Mouse (Mus musculus) lung, postnatal 0 days (tissue): ENCODE data around the gene Trpm8. TPM values are rescaled to one million over a fixed set of nuclear protein-coding genes. Genes with fewer than 3 reads are reported as not detected.

ENCODE experiments used
- ATAC-seq: fragments of 200-750 bp; cut with Nextera tagmentation; 2 replicates; pipeline ENCODE4 v1.8.0; 2017; ENCODE audit warnings: moderate library complexity
- DNase-seq: peaks from one replicate; pipeline ENCODE4 v3.0.0-alpha.2; 2016; ENCODE audit warnings: low spot score
- H3K27ac ChIP-seq: fragments of 300-500 bp; sonication (generic); 2 replicates; pipeline ENCODE4 v1.5.1; 2014; ENCODE audit warnings: antibody characterized with exemption, mild to moderate bottlenecking, low read length, mixed read lengths
- H3K27me3 ChIP-seq: fragments of 300-500 bp; sonication (generic); replicated peaks from 2 replicates; pipeline ENCODE4 v1.6.1; 2014; ENCODE audit warnings: low read length, mixed read lengths; ENCODE audit not compliant: insufficient read depth
- H3K36me3 ChIP-seq: fragments of 300-500 bp; sonication (generic); 2 replicates; pipeline ENCODE4 v1.6.1; 2014; ENCODE audit warnings: low read length, mixed read lengths; ENCODE audit not compliant: insufficient read depth
- H3K4me1 ChIP-seq: fragments of 300-500 bp; sonication (generic); 2 replicates; pipeline ENCODE4 v1.6.1; 2014; ENCODE audit warnings: antibody characterized with exemption, low read depth, low read length, mixed read lengths; ENCODE audit not compliant: insufficient read depth
- H3K4me2 ChIP-seq: fragments of 300-500 bp; sonication (generic); replicated peaks from 2 replicates; pipeline ENCODE4 v1.6.1; 2014; ENCODE audit warnings: low read depth, mild to moderate bottlenecking, low read length, moderate library complexity, mixed read lengths
- H3K4me3 ChIP-seq: fragments of 300-500 bp; sonication (generic); 2 replicates; pipeline ENCODE4 v1.5.1; 2014; ENCODE audit warnings: low read depth, low read length
- H3K9ac ChIP-seq: fragments of 300-500 bp; sonication (generic); replicated peaks from 2 replicates; pipeline ENCODE4 v1.6.1; 2014; ENCODE audit warnings: low read depth, mild to moderate bottlenecking
- H3K9me3 ChIP-seq: fragments of 300-500 bp; sonication (generic); 2 replicates; pipeline ENCODE4 v1.6.1; 2016; ENCODE audit warnings: low read length, mixed read lengths
- CTCF ChIP-seq: IDR thresholded peaks from 2 replicates; pipeline ENCODE4 v1.5.1; 2016; ENCODE audit warnings: antibody characterized with exemption, mild to moderate bottlenecking
- EP300 ChIP-seq: IDR thresholded peaks from 2 replicates; pipeline ENCODE4 v1.6.1; 2016; ENCODE audit warnings: antibody characterized with exemption, mild to moderate bottlenecking, control low read depth
- WGBS: fragments of 180-500 bp; shearing (Covaris S2); extraction: QIAGEN DNeasy Blood & Tissue Kit; methylation state at CpG from one replicate; pipeline ENCODE4 v1.1.7; 2014; 5-methylcytosine and 5-hydroxymethylcytosine counted together
- polyA plus RNA-seq: library from polyadenylated mRNA; unstranded; fragments of >200 nt; fragmentation: Nextera tagmentation; extraction: Ambion mirVana; gene quantifications from 2 replicates; pipeline ENCODE4 v1.2.1, GENCODE M21; 2015

The Trpm8 gene
- polyA plus RNA-seq, 1 experiment from 2014 or later = not detected

DNA sequence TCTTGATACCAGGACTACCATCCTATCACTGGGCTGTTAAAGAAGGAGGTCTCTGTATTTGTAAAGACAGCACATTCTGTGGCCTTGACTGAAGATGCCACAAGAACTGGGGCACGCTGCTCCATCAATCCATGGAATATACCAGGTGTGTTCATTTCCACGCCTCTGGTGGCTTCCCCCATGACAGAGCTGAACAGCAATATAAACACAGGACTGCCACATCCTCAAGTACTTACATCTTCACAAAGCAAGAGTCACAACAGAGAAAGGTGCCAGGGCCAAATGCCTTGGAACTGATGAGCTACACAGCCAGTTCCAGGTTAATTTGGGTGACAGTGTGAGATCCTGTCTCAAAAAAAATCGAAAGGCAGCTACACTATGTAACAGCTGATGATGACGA, 3.6 kb upstream of the Trpm8 start:
- Histone ChIP-seq H3K27ac (no peak overlapping the region), H3K9me3 (no peaks in the 10 kb centered on the region), H3K4me2 (no peak overlapping the region), H3K27me3 (no peaks in the 10 kb centered on the region), H3K9ac (no peak overlapping the region), H3K4me1 (peaks cover 16% of the 10 kb centered on the region; the same call in 1 of the 2 replicates), H3K4me3 (no peak overlapping the region), H3K36me3 (peaks cover 18% of the 10 kb centered on the region)
- DNase-seq (no peak), ATAC-seq (no peak)
- 77% methylated on average over 4 of the region's 4 CpGs for WGBS
- no peak for TF ChIP-seq CTCF
- no peak for TF ChIP-seq EP300

DNA sequence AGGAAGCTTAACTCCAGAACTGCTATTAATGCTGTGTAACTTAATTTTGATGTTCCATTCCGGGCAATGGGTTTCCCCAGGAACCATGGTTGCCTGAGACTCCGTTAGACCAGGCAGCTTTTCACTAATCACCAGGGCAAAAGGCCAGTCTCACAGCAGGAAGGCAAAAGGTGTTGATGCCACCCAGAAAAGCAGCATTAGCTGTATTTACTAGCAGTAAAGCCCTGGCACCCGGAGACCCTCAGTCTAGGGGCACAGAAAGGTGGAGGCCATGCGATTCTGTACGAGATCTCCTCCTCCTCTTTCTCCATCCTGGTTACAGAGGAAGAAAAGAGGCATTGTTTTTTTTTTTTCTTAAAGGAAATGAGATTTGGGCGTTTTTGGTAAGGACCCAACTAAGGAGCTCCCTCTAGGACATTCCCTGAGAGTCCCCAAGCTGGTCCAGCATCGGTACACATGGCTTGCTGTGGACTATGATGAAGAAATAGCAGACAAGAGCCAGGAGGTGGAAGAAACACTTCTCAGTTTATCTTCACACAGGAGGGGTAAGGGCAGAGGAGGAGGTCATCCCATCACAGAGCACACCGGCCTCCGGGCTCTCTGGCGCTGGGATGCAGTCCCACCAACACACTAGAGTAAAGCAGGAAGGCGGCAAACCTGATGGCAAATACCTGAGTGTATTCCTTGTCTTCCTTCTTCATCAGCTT, 2.9 kb upstream of the Trpm8 start:
- Histone ChIP-seq H3K9me3 (no peaks in the 10 kb centered on the region), H3K9ac (0 out of 2 replicates have a peak overlapping the region, but pooled peaks have one; percentile 0), H3K4me1 (peaks cover 16% of the 10 kb centered on the region; the same call in 1 of the 2 replicates), H3K4me2 (no peak overlapping the region), H3K27me3 (no peaks in the 10 kb centered on the region), H3K4me3 (no peak overlapping the region), H3K36me3 (peaks cover 11% of the 10 kb centered on the region), H3K27ac (no peak overlapping the region)
- DNase-seq = no peak
- 70% methylated on average over 11 of the region's 11 CpGs for WGBS
- ATAC-seq = no peak
- TF ChIP-seq EP300 (no peak), CTCF (no peak)

DNA sequence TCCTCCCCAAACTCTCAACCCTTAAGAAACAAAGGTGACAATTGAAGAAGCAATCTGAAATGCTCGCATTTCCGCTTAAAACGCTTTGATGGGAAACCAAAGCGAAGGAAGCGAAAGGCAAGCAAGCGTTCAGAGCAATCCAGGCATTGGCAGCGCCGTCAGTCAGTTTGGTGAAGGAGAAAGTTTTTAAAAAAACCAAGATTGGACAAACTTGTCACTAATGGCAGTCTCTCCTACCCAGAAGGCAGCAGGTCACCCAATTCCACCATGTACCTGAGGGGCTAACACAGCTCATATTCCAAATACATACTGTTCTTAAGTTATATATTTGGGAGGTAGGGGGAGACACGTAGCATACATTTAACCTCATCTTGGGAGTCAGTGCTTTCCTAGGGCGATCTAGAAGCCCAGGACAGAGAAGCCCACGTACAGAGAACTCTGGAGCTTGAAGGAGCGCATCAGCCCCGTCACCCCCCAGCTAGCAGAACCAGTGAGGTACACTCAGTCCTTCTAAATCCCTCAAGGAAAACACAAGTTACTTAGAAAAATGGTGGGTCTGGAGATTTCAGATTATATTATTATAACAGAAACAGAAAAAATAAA, 2.3 kb upstream of the Trpm8 start:
- Histone ChIP-seq H3K27ac (no peak overlapping the region), H3K4me3 (no peak overlapping the region), H3K9ac (0 out of 2 replicates have a peak overlapping the region, but pooled peaks have one; percentile 0), H3K4me1 (peaks cover 16% of the 10 kb centered on the region; the same call in 1 of the 2 replicates), H3K36me3 (peaks cover 6% of the 10 kb centered on the region; the same call in 1 of the 2 replicates), H3K27me3 (no peaks in the 10 kb centered on the region), H3K4me2 (no peak overlapping the region), H3K9me3 (no peaks in the 10 kb centered on the region)
- ATAC-seq = no peak
- no peak for DNase-seq
- TF ChIP-seq EP300 (no peak), CTCF (no peak)
- WGBS = 69% methylated on average over 13 of the region's 13 CpGs

DNA sequence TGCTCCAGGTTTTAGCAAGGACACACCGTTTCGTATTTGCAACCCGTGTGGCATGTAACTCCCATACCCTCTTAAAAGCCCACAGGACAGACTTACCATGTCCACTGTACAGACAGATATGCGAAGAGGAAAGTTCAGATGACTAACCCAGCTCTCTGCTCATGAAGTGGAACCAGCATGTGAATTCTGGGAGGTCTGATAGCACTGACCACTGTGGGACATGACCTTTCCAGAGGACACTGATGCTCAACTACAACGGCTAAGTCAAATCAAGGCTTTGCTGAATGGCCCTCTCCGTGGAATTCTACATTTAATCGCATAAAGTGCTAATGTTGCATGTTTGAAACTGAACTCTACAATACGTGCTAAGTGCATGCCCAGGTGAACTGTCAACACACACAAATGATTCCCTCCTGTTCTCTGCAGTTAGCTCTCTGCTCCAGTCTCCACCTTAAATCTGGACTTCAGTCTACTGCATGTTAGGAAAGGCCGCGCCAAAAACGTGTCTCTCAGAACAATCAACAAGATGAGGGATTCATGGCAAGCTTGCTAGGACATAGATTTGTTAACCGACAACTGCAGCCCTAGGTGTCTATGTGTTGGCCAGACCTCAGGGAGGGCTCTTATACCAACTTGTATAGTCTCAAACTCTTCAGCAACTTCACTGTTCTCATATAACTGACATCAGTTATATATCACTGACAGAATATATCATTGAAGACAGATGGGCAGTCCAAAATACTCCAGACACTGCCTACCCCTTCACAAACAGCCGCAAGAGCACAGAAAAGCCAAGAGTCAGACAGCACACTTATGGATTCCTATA, 1.6 kb upstream of the Trpm8 start:
- no peaks in the 10 kb centered on the region for H3K27me3 ChIP-seq
- DNase-seq (no peak), ATAC-seq (no peak)
- no peaks in the 10 kb centered on the region for H3K9me3 ChIP-seq
- H3K36me3 ChIP-seq = peaks cover 6% of the 10 kb centered on the region; the same call in 1 of the 2 replicates
- peak overlapping the region; percentile 68 for H3K4me2 ChIP-seq
- no peak overlapping the region for H3K27ac ChIP-seq
- peak overlapping the region; percentile 65; the same call in 1 of the 2 replicates for H3K4me3 ChIP-seq
- TF ChIP-seq EP300 = no peak
- no peak for TF ChIP-seq CTCF
- H3K4me1 ChIP-seq = peaks cover 16% of the 10 kb centered on the region; the same call in 1 of the 2 replicates
- peak overlapping the region; percentile 50 for H3K9ac ChIP-seq
- WGBS = 60% methylated on average over 13 of the region's 13 CpGs

DNA sequence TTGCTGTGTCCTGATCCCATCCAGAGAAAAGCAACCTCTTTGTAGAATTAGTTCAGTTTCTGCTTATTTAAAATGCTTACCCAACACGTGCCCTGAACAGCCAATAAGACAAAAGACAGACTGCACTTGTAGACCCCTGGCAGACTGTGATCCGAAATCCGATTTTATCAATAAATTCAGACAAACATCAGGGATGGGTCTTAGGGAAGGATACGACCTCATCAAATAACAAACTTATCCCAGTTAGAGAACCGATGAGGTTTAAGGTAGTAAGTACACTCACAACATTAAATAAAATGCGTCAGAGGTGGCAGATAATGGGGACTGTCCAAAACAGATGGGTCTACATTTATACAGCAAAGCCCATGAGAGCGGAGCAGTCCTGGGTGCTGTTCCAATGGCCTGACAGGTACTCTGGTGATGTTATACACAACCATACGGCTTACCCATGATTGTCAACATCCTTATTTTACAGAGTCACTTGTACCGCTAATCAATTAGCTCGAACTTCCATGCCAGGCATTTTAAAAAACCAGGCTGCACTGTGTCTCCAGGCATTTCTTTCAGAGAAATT, 850 bp upstream of the Trpm8 start:
- H3K4me1 ChIP-seq = peaks cover 16% of the 10 kb centered on the region; the same call in 1 of the 2 replicates
- H3K4me3 ChIP-seq = peak overlapping the region; percentile 65
- peak overlapping the region; percentile 57 for H3K27ac ChIP-seq
- DNase-seq = peak; percentile 71
- peak overlapping the region; percentile 68 for H3K4me2 ChIP-seq
- peak overlapping the region; percentile 50 for H3K9ac ChIP-seq
- TF ChIP-seq CTCF (no peak), EP300 (no peak)
- ATAC-seq = peak; percentile 2; the same call in 1 of the 2 replicates
- peaks cover 6% of the 10 kb centered on the region; the same call in 1 of the 2 replicates for H3K36me3 ChIP-seq
- 13% methylated on average over 10 of the region's 10 CpGs for WGBS
- H3K27me3 ChIP-seq = no peaks in the 10 kb centered on the region
- H3K9me3 ChIP-seq = no peaks in the 10 kb centered on the region
